Mouse (Mus musculus): ENCODE data around the gene Gm20828.
"Not testable (repeated sequence)": the region's sequence is repeated elsewhere in the genome, so short reads cannot be mapped to it uniquely, and the experiment has no call there.

Gm20828 gene

DNA sequence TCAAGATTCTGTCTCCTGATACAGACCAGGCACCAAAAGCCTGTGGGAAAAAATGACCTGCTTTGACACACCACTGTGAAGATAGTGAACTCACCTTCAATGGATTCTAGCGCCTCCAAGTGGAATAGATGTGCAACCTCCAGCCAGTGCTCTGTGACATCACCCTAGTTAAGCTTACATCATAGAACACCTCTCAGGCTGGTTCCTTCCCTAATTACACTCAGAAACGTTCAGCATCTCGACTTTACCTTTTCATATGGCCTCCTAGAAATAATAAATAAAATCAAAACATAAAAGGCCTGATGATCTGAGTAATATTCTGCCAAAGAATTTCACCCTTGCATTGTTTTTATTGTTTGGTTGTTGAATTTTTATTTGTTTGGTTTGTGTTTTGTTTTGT, at the start of gene Gm20828:
Gene Gm20828, minus strand, starts transcription at position 101 of the 400 bp plus-strand sequence.
- DNase-seq, result not testable (repeated sequence)
